Mouse (Mus musculus) spleen, postnatal 4 days (tissue): ENCODE measurements around the gene Gm20909.
"Not testable (repeated sequence)": the region's sequence is repeated elsewhere in the genome, so short reads cannot be mapped to it uniquely, and the experiment has no call there.

Experiments
- DNase-seq, 2 experiments: peaks; one replicate each; pipeline ENCODE4 v3.0.0; 2022; ENCODE audit warnings: low spot score in 2 of 2

Gene Gm20909

GRCm38 (mm10) chrY:21164270-21164669 lies at the start of gene Gm20909:
TSS of gene Gm20909 (plus strand) at chrY:21164570.
- not testable (repeated sequence) for DNase-seq
